Mouse (Mus musculus) kidney, adult 8-10 months (tissue): ENCODE data around the gene Gm10803.

Experiments used
- DNase-seq, 2 experiments: peaks; one replicate each; pipeline ENCODE4 v3.0.0; 2022

Gene Gm10803

GRCm38 (mm10) chr2:93593121-93593520 is 32.8 kb downstream of the Gm10803 start:
- no peak for DNase-seq

- no peak for DNase-seq
These were observed 36.8 kb downstream of the Gm10803 start for GRCm38 (mm10) chr2:93597145-93597544.

- DNase-seq = peak; percentile 4 to 18
These were observed 39.4 kb downstream of the Gm10803 start for GRCm38 (mm10) chr2:93599731-93600130.

GRCm38 (mm10) chr2:93604601-93605285 is 44.4 kb downstream of the Gm10803 start:
- no peak for DNase-seq

GRCm38 (mm10) chr2:93608800-93609199 is 48.4 kb downstream of the Gm10803 start:
- no peak for DNase-seq

GRCm38 (mm10) chr2:93613020-93613419 is 52.7 kb downstream of the Gm10803 start:
- no peak for DNase-seq
